Mouse (Mus musculus) limb, embryonic 14.5 days (tissue): ENCODE data around the gene Zfp639. TPM values are rescaled to one million over a fixed set of nuclear protein-coding genes. Genes with fewer than 3 reads are reported as not detected.

Experiments used
- ATAC-seq: fragments of 200-750 bp; cut with Nextera tagmentation; 2 replicates; pipeline ENCODE4 v1.8.0; 2017; ENCODE audit warnings: low read depth, moderate number of reproducible peaks, moderate TSS enrichment; ENCODE audit not compliant: low FRiP score
- DNase-seq: peaks from one replicate; pipeline ENCODE4 v3.0.0-alpha.2; 2015; ENCODE audit warnings: low spot score
- H3K27ac ChIP-seq: fragments of 300-500 bp; sonication (generic); replicated peaks from 2 replicates; pipeline ENCODE4 v1.5.1; 2014; ENCODE audit warnings: low read depth, mild to moderate bottlenecking, low read length, moderate library complexity, mixed read lengths
- H3K27me3 ChIP-seq: fragments of 300-500 bp; sonication (generic); 2 replicates; pipeline ENCODE4 v1.6.1; 2014; ENCODE audit warnings: low read length, mixed read lengths; ENCODE audit not compliant: control insufficient read depth, insufficient read depth
- H3K36me3 ChIP-seq: fragments of 300-500 bp; sonication (generic); 2 replicates; pipeline ENCODE4 v1.6.1; 2014; ENCODE audit warnings: mild to moderate bottlenecking, low read length, moderate library complexity, mixed read lengths; ENCODE audit not compliant: control insufficient read depth, insufficient read depth
- H3K4me1 ChIP-seq: fragments of 300-500 bp; sonication (generic); 2 replicates; pipeline ENCODE4 v1.6.1; 2014; ENCODE audit warnings: antibody characterized with exemption, low read length, mixed read lengths; ENCODE audit not compliant: control insufficient read depth, insufficient read depth
- H3K4me2 ChIP-seq: fragments of 300-500 bp; sonication (generic); replicated peaks from 2 replicates; pipeline ENCODE4 v1.6.1; 2014; ENCODE audit warnings: low read depth, mild to moderate bottlenecking, low read length, moderate library complexity; ENCODE audit not compliant: severe bottlenecking
- H3K4me3 ChIP-seq: fragments of 300-500 bp; sonication (generic); replicated peaks from 2 replicates; pipeline ENCODE4 v1.5.1; 2014; ENCODE audit warnings: low read length
- H3K9ac ChIP-seq: fragments of 300-500 bp; sonication (generic); 2 replicates; pipeline ENCODE4 v1.6.1; 2014; ENCODE audit warnings: mild to moderate bottlenecking, low read depth, low read length, moderate library complexity; ENCODE audit not compliant: severe bottlenecking
- H3K9me3 ChIP-seq: fragments of 300-500 bp; sonication (generic); 2 replicates; pipeline ENCODE4 v1.6.1; 2016; ENCODE audit warnings: low read length; ENCODE audit not compliant: control insufficient read depth
- POLR2A ChIP-seq: fragments of 200-500 bp; IDR thresholded peaks from 2 replicates; pipeline ENCODE4 v1.8.0; 2012; ENCODE audit warnings: inconsistent platforms, mild to moderate bottlenecking, moderate library complexity, borderline replicate concordance; ENCODE audit not compliant: insufficient read depth, insufficient read length; ENCODE audit errors: extremely low read depth
- WGBS: fragments of 180-500 bp; shearing (Covaris S2); extraction: QIAGEN DNeasy Blood & Tissue Kit; methylation state at CpG from one replicate; pipeline ENCODE4 v1.1.7; 2014; 5-methylcytosine and 5-hydroxymethylcytosine counted together
- polyA plus RNA-seq, 2 experiments: library from polyadenylated mRNA; depleted of rRNA in 1 of 2; stranded (reverse) in 1 of 2; unstranded in 1 of 2; fragments of >200 nt; fragmentation: Nextera tagmentation in 1 of 2; extraction: Ambion mirVana in 1 of 2; gene quantifications; 2 replicates each; pipeline versions ENCODE4 v1.2.1 to v1.2.3; 2012 to 2014

Gene Zfp639
- polyA plus RNA-seq, 2 experiments = 48.1 to 61.5 TPM

DNA sequence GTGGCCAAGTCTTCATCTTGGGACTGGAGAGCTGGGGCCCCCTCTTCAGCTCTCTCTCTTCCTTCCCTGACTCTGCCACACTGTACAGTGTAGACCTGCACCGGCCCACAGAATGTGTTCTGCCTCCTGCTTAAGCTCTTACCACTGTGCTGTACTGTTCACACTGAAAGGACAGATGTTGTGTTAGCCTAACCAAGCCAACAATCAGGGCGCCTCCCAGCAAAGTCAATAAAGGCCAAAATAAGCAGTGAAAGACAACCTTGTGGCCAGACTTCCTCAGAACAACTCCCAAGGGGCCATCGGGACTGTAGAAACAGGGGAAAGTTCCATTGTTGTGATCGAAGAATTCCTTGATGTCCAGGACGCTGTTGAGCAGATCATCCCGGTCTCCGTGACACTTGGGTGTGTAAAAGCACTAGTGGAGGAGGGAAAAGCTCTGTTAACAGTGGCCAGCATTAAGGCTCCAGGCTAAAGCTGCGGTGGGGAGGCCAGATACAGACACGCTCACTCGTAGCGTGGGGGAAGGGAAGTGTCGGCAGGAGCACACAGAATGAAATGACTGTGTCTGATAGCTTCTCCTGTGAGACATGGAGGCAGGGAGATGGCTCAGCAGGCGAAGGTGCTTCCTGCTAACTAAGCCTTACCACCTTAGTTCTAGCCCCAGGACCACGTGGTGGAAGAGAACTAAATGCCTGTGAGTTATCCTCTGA is 37.7 kb upstream of the Zfp639 start:
- no peak for TF ChIP-seq POLR2A
- H3K4me2 ChIP-seq = no peak overlapping the region
- 66% methylated on average over 14 of the region's 14 CpGs for WGBS
- H3K4me3 ChIP-seq = no peak overlapping the region
- no peak overlapping the region for H3K27ac ChIP-seq
- no peak; the same call in 1 of the 2 replicates for ATAC-seq
- H3K36me3 ChIP-seq = no peaks in the 10 kb centered on the region
- no peaks in the 10 kb centered on the region for H3K27me3 ChIP-seq
- peaks cover 21% of the 10 kb centered on the region for H3K4me1 ChIP-seq
- no peak for DNase-seq
- H3K9ac ChIP-seq = no peak overlapping the region
- H3K9me3 ChIP-seq = no peaks in the 10 kb centered on the region

- H3K9ac ChIP-seq = no peak overlapping the region
- H3K4me1 ChIP-seq = peaks cover 21% of the 10 kb centered on the region
- ATAC-seq = no peak
- H3K4me3 ChIP-seq = no peak overlapping the region
- no peak overlapping the region for H3K27ac ChIP-seq
- H3K9me3 ChIP-seq = no peaks in the 10 kb centered on the region
- no peak overlapping the region for H3K4me2 ChIP-seq
- no peaks in the 10 kb centered on the region for H3K36me3 ChIP-seq
- WGBS = 78% methylated on average over 10 of the region's 10 CpGs
- no peak for DNase-seq
- no peaks in the 10 kb centered on the region for H3K27me3 ChIP-seq
- TF ChIP-seq POLR2A = no peak
Observed at GRCm38 (mm10) chr3:32473184-32473583, 36.9 kb upstream of the Zfp639 start.

GRCm38 (mm10) chr3:32479961-32480360 is 30.1 kb upstream of the Zfp639 start:
- H3K9ac ChIP-seq = no peak overlapping the region
- no peak overlapping the region for H3K27ac ChIP-seq
- no peak for TF ChIP-seq POLR2A
- no peaks in the 10 kb centered on the region for H3K27me3 ChIP-seq
- H3K9me3 ChIP-seq = no peaks in the 10 kb centered on the region
- H3K4me1 ChIP-seq = no peaks in the 10 kb centered on the region
- no peak overlapping the region for H3K4me2 ChIP-seq
- WGBS = 89% methylated on average over 7 of the region's 7 CpGs
- no peaks in the 10 kb centered on the region for H3K36me3 ChIP-seq
- H3K4me3 ChIP-seq = no peak overlapping the region
- DNase-seq (no peak), ATAC-seq (no peak)

GRCm38 (mm10) chr3:32483035-32483434 is 27.0 kb upstream of the Zfp639 start:
- H3K9ac ChIP-seq = no peak overlapping the region
- no peak for TF ChIP-seq POLR2A
- no peaks in the 10 kb centered on the region for H3K27me3 ChIP-seq
- DNase-seq (no peak), ATAC-seq (no peak)
- no peaks in the 10 kb centered on the region for H3K4me1 ChIP-seq
- WGBS = 77% methylated on average over 3 of the region's 3 CpGs
- H3K36me3 ChIP-seq = no peaks in the 10 kb centered on the region
- H3K27ac ChIP-seq = no peak overlapping the region
- H3K9me3 ChIP-seq = no peaks in the 10 kb centered on the region
- H3K4me2 ChIP-seq = no peak overlapping the region
- H3K4me3 ChIP-seq = no peak overlapping the region

DNA sequence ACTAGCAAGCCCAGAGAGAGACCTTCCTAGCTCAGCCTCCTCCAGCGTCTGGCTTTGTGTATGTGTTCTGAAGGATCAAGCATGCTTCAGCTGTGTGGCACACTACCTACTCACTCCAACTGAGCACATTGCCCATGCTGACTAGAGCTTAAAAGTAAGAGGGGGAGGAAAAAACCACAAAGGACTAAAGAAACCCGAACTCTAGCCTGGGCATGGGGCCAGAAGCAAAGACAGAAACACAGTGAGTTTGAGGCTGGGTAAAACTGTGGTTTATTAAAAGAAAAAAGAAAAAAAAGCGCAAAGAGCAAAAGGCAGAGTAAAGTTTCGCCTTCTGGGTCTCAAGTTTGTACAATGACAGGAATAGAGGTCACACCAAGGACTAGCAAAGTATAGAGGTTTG is 23.5 kb upstream of the Zfp639 start:
- Histone ChIP-seq H3K36me3 (no peaks in the 10 kb centered on the region), H3K4me1 (no peaks in the 10 kb centered on the region), H3K27ac (no peak overlapping the region), H3K4me2 (no peak overlapping the region), H3K9me3 (no peaks in the 10 kb centered on the region), H3K9ac (no peak overlapping the region), H3K27me3 (no peaks in the 10 kb centered on the region), H3K4me3 (no peak overlapping the region)
- DNase-seq = no peak
- 75% methylated on average over 4 of the region's 4 CpGs for WGBS
- no peak for TF ChIP-seq POLR2A
- no peak for ATAC-seq
